Mouse (Mus musculus): ENCODE results near the gene Disc1. TPM values are rescaled to one million over a fixed set of nuclear protein-coding genes. Genes with fewer than 3 reads are reported as not detected.

Gene Disc1
- polyA plus RNA-seq, 1 experiment from 2014 or later: 1.8 TPM

DNA sequence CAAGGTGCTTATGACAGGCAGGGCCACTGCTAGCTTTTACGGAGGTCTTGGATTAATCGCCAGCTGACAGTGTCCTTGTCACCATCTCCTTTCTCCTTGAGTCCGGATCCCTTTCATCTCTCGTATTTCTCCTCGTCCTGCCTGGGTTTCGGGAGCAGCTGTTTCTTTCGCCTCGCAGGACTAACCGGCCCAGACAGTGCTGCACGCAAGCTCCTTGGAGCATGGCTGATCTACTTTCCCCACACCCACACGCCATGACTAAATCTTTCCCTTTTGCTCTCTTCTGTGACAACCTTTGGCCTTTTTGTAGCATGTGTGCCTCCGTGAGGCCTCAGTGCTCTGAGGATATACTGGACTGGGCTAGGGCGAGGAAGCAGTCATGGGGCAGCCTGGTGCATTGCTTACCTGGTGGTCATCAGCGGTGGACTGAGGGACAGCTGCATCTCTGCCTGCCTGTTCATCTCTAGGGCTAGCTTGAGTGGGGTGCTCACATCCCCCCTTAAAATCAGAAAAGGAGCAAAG lies 142.6 kb downstream of the Disc1 start:
- 74% methylated on average over 14 of the region's 14 CpGs for WGBS
- H3K4me3 ChIP-seq: no peak overlapping the region
- H3K4me2 ChIP-seq: no peak overlapping the region
- ATAC-seq (ENCODE audit: low FRiP score, low read depth): no peak
- H3K9ac ChIP-seq: no peak overlapping the region
- no peaks in the 10 kb centered on the region for H3K9me3 ChIP-seq
- H3K4me1 ChIP-seq (replicated peaks): peaks cover 23% of the 10 kb centered on the region
- no peaks in the 10 kb centered on the region for H3K27me3 ChIP-seq
- H3K27ac ChIP-seq (replicated peaks): no peak overlapping the region
- no peaks in the 10 kb centered on the region for H3K36me3 ChIP-seq

DNA sequence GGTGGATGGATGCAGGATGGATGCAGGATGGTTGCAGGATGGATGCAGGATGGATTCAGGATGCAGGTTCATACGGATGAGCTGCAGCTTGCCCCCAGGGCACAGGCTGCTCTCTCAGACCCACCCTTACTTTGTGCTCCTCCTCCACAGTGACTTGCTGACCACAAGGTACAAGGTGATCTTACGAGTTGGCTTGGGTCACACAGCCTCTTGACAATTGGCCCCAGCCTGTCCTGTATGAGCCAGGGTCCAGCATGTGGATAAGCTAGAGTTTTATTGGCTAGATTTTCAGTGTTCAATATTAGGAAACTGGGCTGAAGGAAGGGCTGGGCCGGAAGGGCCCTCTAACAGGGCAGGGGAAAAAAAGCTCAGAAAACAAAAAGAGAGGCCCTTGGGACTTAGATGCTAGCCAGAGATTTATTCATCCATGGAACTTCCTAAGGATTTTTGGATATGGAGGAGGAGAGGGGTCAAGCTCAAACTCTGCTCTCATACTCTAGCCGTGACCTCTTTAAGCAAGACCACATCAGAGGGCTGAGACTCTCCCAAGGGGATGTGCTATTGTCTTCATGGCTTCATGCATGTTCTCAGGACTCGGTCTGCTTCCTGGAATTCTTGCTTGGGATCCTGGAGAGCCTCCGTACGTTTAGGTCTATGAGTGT lies 143.5 kb downstream of the Disc1 start:
- Histone ChIP-seq H3K9me3 (no peaks in the 10 kb centered on the region), H3K4me2 (no peak overlapping the region), H3K4me3 (no peak overlapping the region), H3K36me3 (no peaks in the 10 kb centered on the region), H3K27ac (replicated peaks) (0 out of 2 replicates have a peak overlapping the region, but pooled peaks have one; percentile 22), H3K4me1 (replicated peaks) (peaks cover 23% of the 10 kb centered on the region), H3K27me3 (no peaks in the 10 kb centered on the region), H3K9ac (no peak overlapping the region)
- ATAC-seq (ENCODE audit: low FRiP score, low read depth): no peak
- 71% methylated on average over 7 of the region's 7 CpGs for WGBS

DNA sequence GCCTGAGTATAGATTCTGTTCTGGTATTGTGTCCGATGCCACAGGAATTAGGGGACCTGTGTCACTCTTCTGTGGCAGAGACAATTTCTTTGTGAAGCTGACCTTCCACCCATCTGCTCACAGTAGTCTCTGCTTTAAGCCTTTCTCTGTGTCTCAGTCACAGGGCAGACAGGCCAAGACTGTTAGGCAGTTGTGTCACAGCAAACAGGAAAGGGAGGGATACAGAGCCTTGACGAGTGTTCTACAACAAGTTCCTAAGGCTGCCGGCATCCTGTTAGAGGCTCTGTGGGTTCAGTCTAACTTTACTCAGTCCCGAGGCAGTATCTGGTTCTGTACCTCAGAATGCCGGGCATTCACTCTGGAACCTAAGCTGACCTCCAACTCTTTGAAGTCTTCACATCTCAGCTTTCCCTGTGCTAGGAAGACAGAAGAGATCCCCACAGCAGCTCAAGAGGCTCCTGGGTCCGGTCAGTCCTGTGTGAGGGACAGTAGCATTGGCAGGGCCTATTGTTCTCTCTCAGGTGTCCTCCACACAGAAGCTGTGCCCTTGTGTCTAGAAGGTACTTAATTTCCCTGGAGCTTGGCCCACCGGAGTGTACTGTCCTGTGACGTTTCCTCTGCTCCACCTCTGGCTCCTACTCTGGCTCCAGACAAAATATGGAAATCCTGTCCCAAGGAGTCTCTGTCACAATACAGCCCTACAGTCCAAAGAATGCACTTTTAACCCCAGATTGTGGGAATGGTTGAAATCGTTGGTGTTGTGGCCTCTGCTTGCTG lies 144.6 kb downstream of the Disc1 start:
- 0 out of 2 replicates have a peak overlapping the region, but pooled peaks have one; percentile 27 for H3K27ac ChIP-seq (replicated peaks)
- no peak overlapping the region for H3K9ac ChIP-seq
- no peaks in the 10 kb centered on the region for H3K36me3 ChIP-seq
- H3K27me3 ChIP-seq: no peaks in the 10 kb centered on the region
- 76% methylated on average over 9 of the region's 9 CpGs for WGBS
- H3K4me2 ChIP-seq: no peak overlapping the region
- ATAC-seq (ENCODE audit: low FRiP score, low read depth): no peak
- H3K4me1 ChIP-seq (replicated peaks): peaks cover 23% of the 10 kb centered on the region
- no peaks in the 10 kb centered on the region for H3K9me3 ChIP-seq
- no peak overlapping the region for H3K4me3 ChIP-seq

DNA sequence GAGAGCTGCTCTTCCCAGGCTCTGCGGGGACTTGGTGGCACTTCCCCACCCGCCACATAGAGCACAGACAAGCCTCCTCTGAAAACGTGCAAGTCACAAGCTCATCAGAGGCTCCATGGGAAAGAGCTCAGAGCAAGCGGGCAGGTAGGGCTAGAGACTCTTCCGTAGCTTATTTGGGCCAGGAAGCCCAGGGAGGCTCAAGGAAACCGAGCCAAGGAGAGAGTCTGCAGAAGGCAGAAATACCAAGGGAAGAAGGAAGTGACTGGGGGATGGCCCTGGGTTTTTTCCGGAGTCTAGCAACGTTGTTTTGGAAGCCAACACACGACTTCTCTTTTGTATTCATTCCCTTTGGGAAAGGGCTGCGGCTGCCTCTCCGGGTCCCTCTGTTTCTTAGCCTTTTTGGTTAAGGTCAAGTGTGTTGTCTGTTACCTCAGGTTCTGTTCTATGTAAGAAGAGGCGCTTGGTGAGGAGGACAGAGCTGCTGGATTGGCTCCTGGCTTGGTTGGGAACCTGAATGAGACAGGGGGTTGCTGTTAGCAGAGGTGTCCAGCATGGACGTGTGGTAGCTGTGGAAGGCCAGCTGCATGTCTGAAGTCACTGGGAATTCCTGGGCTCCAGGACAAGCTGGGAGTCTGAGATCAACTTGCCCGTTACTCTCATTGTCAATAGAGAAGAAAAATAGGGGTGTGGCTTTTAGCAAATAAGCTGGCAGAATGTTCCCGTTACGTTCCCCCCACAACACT lies 145.4 kb downstream of the Disc1 start:
- no peak overlapping the region for H3K9ac ChIP-seq
- no peak overlapping the region for H3K4me2 ChIP-seq
- peaks cover 23% of the 10 kb centered on the region for H3K4me1 ChIP-seq (replicated peaks)
- H3K27me3 ChIP-seq: no peaks in the 10 kb centered on the region
- H3K36me3 ChIP-seq: no peaks in the 10 kb centered on the region
- WGBS: 75% methylated on average over 16 of the region's 16 CpGs
- H3K9me3 ChIP-seq: no peaks in the 10 kb centered on the region
- ATAC-seq (ENCODE audit: low FRiP score, low read depth): no peak
- H3K4me3 ChIP-seq: no peak overlapping the region
- H3K27ac ChIP-seq (replicated peaks): 0 out of 2 replicates have a peak overlapping the region, but pooled peaks have one; percentile 17

DNA sequence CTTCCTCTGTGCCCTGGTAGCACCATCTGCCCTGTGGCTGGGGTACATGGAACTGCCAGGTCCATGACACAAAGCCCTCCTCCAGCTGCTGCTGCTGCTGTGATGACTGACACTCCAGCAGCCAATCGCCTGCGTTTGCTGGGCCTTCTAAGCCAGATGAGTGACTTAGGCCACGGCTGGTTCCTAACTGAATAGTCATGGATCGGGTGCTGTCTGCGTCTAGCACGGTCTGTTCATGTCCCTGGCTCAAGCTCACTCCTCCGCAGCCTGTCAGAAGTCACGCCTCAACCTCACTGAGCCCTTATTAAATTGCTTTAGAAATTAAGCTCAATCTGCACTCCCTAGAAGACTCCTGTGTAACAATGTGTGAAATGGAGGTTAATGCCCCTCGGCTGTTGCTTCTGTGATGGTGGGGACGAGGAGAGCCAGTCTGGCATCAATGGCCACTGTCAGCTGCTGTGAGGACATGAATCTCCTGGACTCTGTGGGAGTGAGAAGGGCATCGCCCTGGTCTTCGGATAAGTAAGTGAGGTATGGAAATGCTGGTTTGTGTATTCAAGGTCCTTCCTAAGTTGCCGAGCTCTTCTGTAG lies 146.4 kb downstream of the Disc1 start:
- peak; percentile 68; the same call in 1 of the 2 replicates for ATAC-seq (ENCODE audit: low FRiP score, low read depth)
- no peak overlapping the region for H3K27ac ChIP-seq (replicated peaks)
- peaks cover 21% of the 10 kb centered on the region for H3K4me1 ChIP-seq (replicated peaks)

DNA sequence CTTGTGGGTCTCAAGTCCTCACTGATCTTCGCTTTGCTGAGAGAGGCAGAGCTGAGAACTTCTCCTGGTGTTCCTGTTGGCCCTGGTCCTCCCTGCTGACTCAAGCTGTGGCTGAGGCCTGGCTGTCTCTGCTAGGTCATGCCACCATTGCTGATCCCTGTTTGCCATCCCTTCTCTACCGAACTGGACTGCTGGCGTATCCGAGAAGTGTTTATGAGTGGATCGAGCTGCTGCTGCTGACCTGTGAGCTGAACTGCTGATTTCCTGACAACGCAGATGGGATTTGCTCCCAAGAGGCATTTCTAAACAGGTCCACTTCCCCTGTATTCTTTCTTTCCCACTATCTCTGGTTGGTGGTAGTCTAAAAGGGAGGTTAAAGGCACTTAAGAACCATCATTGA lies 147.7 kb downstream of the Disc1 start:
- H3K4me2 ChIP-seq: no peak overlapping the region
- no peak overlapping the region for H3K27ac ChIP-seq (replicated peaks)
- no peaks in the 10 kb centered on the region for H3K9me3 ChIP-seq
- H3K4me1 ChIP-seq (replicated peaks): peaks cover 13% of the 10 kb centered on the region
- no peak overlapping the region for H3K4me3 ChIP-seq
- H3K36me3 ChIP-seq: no peaks in the 10 kb centered on the region
- no peak overlapping the region for H3K9ac ChIP-seq
- WGBS: 86% methylated on average over 6 of the region's 6 CpGs
- H3K27me3 ChIP-seq: no peaks in the 10 kb centered on the region
- no peak for ATAC-seq (ENCODE audit: low FRiP score, low read depth)

More for the DNA sequence above, 146.4 kb downstream of the Disc1 start:
- 70% methylated on average over 13 of the region's 13 CpGs for WGBS
- Histone ChIP-seq H3K9me3 (no peaks in the 10 kb centered on the region), H3K27me3 (no peaks in the 10 kb centered on the region), H3K4me3 (no peak overlapping the region), H3K36me3 (no peaks in the 10 kb centered on the region), H3K9ac (no peak overlapping the region), H3K4me2 (no peak overlapping the region)

DNA sequence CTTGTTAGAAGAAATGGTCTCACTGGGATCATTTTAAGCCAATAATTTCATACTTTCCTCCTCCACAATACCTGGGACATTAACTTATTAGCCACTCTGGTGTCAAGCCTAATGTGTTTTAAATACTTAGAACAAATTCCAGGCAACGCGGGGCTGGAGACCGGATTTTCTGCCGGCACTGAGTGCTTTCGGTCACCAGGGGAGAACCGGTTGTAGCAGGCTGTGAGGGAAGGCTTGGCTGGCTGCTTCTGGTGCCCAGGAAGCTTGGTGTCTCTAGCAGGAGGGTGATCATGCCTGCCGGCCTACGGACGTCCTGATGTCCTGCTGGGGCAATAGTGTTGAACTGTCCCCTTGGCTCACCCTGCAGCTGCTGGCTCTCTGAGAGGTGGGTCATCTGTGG lies 149.0 kb downstream of the Disc1 start:
- Histone ChIP-seq H3K27ac (replicated peaks) (no peak overlapping the region), H3K4me2 (no peak overlapping the region), H3K4me1 (replicated peaks) (peaks cover 13% of the 10 kb centered on the region), H3K9ac (no peak overlapping the region), H3K9me3 (no peaks in the 10 kb centered on the region), H3K4me3 (no peak overlapping the region), H3K27me3 (no peaks in the 10 kb centered on the region), H3K36me3 (no peaks in the 10 kb centered on the region)
- WGBS: 73% methylated on average over 9 of the region's 9 CpGs
- no peak for ATAC-seq (ENCODE audit: low FRiP score, low read depth)

DNA sequence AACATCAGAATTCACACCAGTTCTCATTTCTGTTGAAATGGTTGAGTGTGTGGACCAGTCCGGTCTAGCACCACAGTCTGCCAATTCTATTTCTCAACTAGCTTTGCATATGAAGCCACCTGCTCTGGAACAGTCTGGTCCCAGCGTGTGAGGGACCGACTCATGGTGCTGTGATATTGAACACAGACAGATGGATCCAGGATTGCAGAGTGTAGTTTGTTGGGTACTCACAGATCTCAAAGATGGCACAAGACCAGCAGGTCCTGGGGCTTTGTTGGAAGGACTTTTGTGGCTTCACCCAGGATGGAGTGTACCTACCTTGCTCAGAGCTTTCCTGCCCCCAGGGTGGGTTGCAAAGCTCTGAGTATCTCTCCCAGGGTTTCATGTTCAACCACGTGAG lies 151.6 kb downstream of the Disc1 start:
- Histone ChIP-seq H3K27me3 (no peaks in the 10 kb centered on the region), H3K9ac (no peak overlapping the region), H3K4me1 (replicated peaks) (peaks cover 7% of the 10 kb centered on the region; the same call in 1 of the 2 replicates), H3K4me3 (no peak overlapping the region), H3K9me3 (no peaks in the 10 kb centered on the region), H3K36me3 (no peaks in the 10 kb centered on the region), H3K4me2 (no peak overlapping the region), H3K27ac (replicated peaks) (no peak overlapping the region)
- ATAC-seq (ENCODE audit: low FRiP score, low read depth): no peak
- 95% methylated on average over 4 of the region's 4 CpGs for WGBS

DNA sequence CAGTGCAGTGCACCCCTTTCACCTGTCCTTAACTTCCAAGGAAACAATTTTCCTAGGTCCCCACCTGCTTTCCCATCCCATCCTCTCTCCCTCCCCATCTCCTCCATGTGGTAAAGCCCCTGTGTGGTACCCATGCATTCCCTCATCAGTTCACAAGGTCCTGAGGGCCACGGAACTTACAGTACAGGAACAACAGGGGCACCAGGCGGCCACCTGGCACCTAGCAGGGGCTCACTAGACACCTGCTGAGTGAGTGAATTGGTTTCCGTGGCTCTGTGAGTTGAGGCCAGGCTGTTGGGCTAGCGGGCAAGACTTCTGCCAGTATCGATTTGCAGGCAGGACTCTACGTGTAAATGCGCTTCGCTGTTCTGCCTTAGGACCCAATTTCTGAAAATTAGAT lies 152.4 kb downstream of the Disc1 start:
- no peak overlapping the region for H3K4me2 ChIP-seq
- peaks cover 6% of the 10 kb centered on the region; the same call in 1 of the 2 replicates for H3K4me1 ChIP-seq (replicated peaks)
- H3K9me3 ChIP-seq: no peaks in the 10 kb centered on the region
- H3K36me3 ChIP-seq: no peaks in the 10 kb centered on the region
- ATAC-seq (ENCODE audit: low FRiP score, low read depth): no peak
- H3K27ac ChIP-seq (replicated peaks): 0 out of 2 replicates have a peak overlapping the region, but pooled peaks have one; percentile 8
- no peaks in the 10 kb centered on the region for H3K27me3 ChIP-seq
- WGBS: 48% methylated on average over 8 of the region's 8 CpGs
- H3K4me3 ChIP-seq: no peak overlapping the region
- H3K9ac ChIP-seq: no peak overlapping the region

DNA sequence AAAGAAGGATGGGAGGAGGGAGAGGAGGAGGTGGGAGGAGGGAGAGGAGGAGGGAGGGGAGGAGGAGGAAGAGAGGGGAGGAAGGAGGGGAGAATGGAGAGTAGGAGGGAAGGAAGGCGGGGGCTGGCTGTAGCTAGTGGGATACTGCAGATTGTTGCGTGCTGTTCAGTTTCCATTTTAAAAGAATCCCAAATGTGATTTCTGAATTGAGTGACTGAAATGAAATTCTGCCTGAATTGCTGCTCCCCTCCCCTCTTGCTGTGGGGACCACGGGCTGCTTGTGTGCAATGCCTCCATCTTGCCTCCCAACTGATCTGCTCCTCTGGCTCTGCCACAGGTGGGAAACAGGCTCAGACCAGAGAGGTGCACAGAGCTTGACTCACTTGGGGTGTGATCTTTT lies 153.0 kb downstream of the Disc1 start:
- no peaks in the 10 kb centered on the region for H3K9me3 ChIP-seq
- H3K4me3 ChIP-seq: no peak overlapping the region
- H3K36me3 ChIP-seq: no peaks in the 10 kb centered on the region
- H3K27me3 ChIP-seq: no peaks in the 10 kb centered on the region
- H3K27ac ChIP-seq (replicated peaks): peak overlapping the region; percentile 32; the same call in 1 of the 2 replicates
- no peak for ATAC-seq (ENCODE audit: low FRiP score, low read depth)
- 52% methylated on average over 3 of the region's 3 CpGs for WGBS
- H3K4me1 ChIP-seq (replicated peaks): peaks cover 6% of the 10 kb centered on the region; the same call in 1 of the 2 replicates
- no peak overlapping the region for H3K4me2 ChIP-seq
- H3K9ac ChIP-seq: no peak overlapping the region

DNA sequence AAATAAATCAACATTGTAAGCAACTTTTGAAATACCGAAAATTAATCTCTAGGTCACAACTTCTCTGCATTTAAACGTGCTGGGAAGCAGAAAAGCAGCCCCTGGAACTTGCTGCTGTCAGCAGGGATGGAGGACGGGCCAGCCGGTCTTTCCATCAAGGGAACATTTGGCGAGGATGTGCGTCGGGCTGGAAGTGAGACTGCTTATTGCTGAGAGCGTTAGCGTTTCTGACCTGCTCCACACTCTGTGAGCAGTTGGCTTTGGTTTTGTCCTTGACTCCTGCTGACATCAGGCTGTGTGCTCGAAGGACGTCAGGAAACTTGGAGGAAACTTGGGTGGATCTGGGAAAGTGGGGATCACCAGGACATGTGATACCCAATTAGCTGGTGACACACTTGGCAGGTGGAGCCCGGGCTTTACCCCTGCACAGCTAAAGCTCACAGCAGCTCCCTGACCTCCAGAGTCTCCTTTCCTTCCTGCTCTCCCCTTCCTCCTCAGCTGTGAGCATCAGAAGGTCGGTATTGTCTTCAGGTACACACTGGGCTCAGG lies 158.7 kb downstream of the Disc1 start:
- no peak for ATAC-seq (ENCODE audit: low FRiP score, low read depth)
- 55% methylated on average over 13 of the region's 13 CpGs for WGBS
- H3K9ac ChIP-seq: no peak overlapping the region

More for the DNA sequence above, 158.7 kb downstream of the Disc1 start:
- Histone ChIP-seq H3K4me1 (replicated peaks) (peaks cover 11% of the 10 kb centered on the region), H3K4me3 (no peak overlapping the region), H3K36me3 (no peaks in the 10 kb centered on the region), H3K9me3 (no peaks in the 10 kb centered on the region), H3K27ac (replicated peaks) (no peak overlapping the region), H3K27me3 (no peaks in the 10 kb centered on the region), H3K4me2 (no peak overlapping the region)

Data from hindbrain, embryonic 15.5 days (tissue).